Mouse (Mus musculus) embryonic facial prominence, embryonic 13.5 days (tissue): ENCODE data around the gene Nenf. TPM values are rescaled to one million over a fixed set of nuclear protein-coding genes. Genes with fewer than 3 reads are reported as not detected.

Source experiments
- ATAC-seq: fragments of 200-750 bp; cut with Nextera tagmentation; 2 replicates; pipeline ENCODE4 v1.8.0; 2017; ENCODE audit warnings: low read depth; ENCODE audit not compliant: insufficient number of reproducible peaks, insufficient read depth, low FRiP score, low TSS enrichment
- H3K27ac ChIP-seq: fragments of 300-500 bp; sonication (generic); 2 replicates; pipeline ENCODE4 v1.5.1; 2015; ENCODE audit warnings: moderate library complexity, mild to moderate bottlenecking, inconsistent platforms
- H3K27me3 ChIP-seq: fragments of 300-500 bp; sonication (generic); 2 replicates; pipeline ENCODE4 v1.6.1; 2015; ENCODE audit warnings: mild to moderate bottlenecking, inconsistent platforms
- H3K36me3 ChIP-seq: fragments of 300-500 bp; sonication (generic); 2 replicates; pipeline ENCODE4 v1.6.1; 2015; ENCODE audit warnings: mild to moderate bottlenecking, inconsistent platforms
- H3K4me1 ChIP-seq: fragments of 300-500 bp; sonication (generic); 2 replicates; pipeline ENCODE4 v1.6.1; 2015; ENCODE audit warnings: inconsistent platforms
- H3K4me2 ChIP-seq: fragments of 300-500 bp; sonication (generic); 2 replicates; pipeline ENCODE4 v1.6.1; 2015; ENCODE audit warnings: moderate library complexity, mild to moderate bottlenecking, inconsistent platforms
- H3K4me3 ChIP-seq: fragments of 300-500 bp; sonication (generic); 2 replicates; pipeline ENCODE4 v1.5.1; 2015; ENCODE audit warnings: mild to moderate bottlenecking, inconsistent platforms
- H3K9ac ChIP-seq: fragments of 300-500 bp; sonication (generic); 2 replicates; pipeline ENCODE4 v1.6.1; 2015; ENCODE audit warnings: mild to moderate bottlenecking, inconsistent platforms
- H3K9me3 ChIP-seq: fragments of 300-500 bp; sonication (generic); 2 replicates; pipeline ENCODE4 v1.6.1; 2016; ENCODE audit warnings: inconsistent platforms
- WGBS: fragments of 180-500 bp; shearing (Covaris S2); methylation state at CpG from one replicate; pipeline ENCODE4 v1.1.7; 2015; ENCODE audit warnings: mixed read lengths; 5-methylcytosine and 5-hydroxymethylcytosine counted together
- polyA plus RNA-seq: library from polyadenylated mRNA; unstranded; fragments of >200 nt; fragmentation: Nextera tagmentation; extraction: Ambion mirVana; gene quantifications from 2 replicates; pipeline ENCODE4 v1.2.1, GENCODE M21; 2015

Gene Nenf
- polyA plus RNA-seq, 1 experiment from 2014 or later, result 94.7 TPM

DNA sequence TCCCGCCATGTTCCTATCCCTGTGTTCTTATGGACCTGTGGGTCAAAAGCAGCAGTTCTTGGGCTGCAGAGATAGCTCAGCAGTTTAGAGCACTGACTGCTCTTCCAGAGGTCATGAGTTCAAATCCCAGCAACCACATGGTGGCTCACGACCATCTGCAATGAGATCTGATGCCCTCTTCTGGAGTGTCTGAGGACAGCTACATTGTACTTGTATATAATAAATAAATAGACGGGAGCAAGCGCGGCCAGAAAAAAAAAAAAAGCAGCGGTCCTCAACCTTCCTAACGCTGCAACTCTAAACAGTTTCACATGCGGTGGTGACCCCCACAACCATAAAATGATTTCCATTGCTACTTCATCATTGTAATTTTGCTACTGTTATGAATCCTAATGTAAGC is 1.2 kb downstream of the Nenf start:
- WGBS, result 81% methylated on average over 8 of the region's 8 CpGs
- H3K9ac ChIP-seq, result no peak overlapping the region
- H3K4me3 ChIP-seq, result peak overlapping the region; percentile 69; the same call in 1 of the 2 replicates
- H3K27ac ChIP-seq, result no peak overlapping the region
- peaks cover 15% of the 10 kb centered on the region for H3K4me1 ChIP-seq
- no peaks in the 10 kb centered on the region for H3K9me3 ChIP-seq
- peak overlapping the region; percentile 75 for H3K4me2 ChIP-seq
- no peak for ATAC-seq
- no peaks in the 10 kb centered on the region for H3K27me3 ChIP-seq
- H3K36me3 ChIP-seq, result no peaks in the 10 kb centered on the region

DNA sequence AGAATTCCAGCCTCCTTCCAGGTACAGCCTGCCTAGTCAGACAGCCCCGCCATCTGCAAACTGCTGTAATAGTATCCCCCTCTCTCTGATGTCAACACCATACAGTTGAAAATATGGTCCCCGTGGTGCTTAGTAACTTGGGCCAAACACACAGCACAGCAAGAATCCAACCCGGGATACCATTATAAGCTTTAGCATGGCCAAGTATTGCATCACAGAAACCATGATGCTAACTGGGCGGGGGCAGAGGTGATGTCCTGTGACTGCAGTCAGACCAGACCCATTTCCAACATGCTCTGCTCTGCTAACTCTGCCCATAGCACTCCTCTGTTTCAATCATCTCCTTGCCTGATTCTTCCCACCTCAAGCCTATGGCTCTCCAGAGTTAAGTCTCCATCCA is 4.1 kb downstream of the Nenf start:
- H3K27ac ChIP-seq, result no peak overlapping the region
- no peaks in the 10 kb centered on the region for H3K9me3 ChIP-seq
- no peak overlapping the region for H3K4me3 ChIP-seq
- H3K36me3 ChIP-seq, result peaks cover 4% of the 10 kb centered on the region
- no peak overlapping the region for H3K9ac ChIP-seq
- 59% methylated on average over 4 of the region's 4 CpGs for WGBS
- no peak for ATAC-seq
- no peaks in the 10 kb centered on the region for H3K27me3 ChIP-seq
- no peak overlapping the region for H3K4me2 ChIP-seq
- H3K4me1 ChIP-seq, result peaks cover 15% of the 10 kb centered on the region

DNA sequence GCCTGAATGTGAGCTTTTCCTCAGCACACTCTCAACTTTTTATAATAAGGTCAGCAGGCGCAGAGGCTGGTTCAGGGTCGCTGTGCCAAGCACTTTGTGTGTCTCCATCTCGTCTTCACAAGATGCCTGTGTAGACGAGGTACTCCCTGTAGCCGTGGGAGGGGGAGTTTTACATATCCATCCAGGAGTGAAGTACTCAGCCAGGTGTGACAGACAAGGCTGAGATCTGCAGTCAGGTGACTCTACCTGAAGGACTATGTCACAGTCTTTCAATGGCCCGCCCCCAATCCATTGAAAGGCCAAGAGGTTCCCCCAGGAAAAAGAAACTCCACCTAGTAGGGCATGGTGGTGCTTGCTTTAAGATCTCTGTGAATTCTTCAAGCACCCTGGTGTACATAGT is 4.8 kb downstream of the Nenf start:
- Histone ChIP-seq H3K36me3 (peaks cover 7% of the 10 kb centered on the region), H3K9ac (0 out of 2 replicates have a peak overlapping the region, but pooled peaks have one; percentile 78), H3K4me1 (peaks cover 15% of the 10 kb centered on the region), H3K4me2 (peak overlapping the region; percentile 64), H3K27ac (no peak overlapping the region), H3K9me3 (no peaks in the 10 kb centered on the region), H3K27me3 (no peaks in the 10 kb centered on the region), H3K4me3 (peak overlapping the region; percentile 61)
- WGBS, result 72% methylated on average over 6 of the region's 6 CpGs
- ATAC-seq, result no peak

DNA sequence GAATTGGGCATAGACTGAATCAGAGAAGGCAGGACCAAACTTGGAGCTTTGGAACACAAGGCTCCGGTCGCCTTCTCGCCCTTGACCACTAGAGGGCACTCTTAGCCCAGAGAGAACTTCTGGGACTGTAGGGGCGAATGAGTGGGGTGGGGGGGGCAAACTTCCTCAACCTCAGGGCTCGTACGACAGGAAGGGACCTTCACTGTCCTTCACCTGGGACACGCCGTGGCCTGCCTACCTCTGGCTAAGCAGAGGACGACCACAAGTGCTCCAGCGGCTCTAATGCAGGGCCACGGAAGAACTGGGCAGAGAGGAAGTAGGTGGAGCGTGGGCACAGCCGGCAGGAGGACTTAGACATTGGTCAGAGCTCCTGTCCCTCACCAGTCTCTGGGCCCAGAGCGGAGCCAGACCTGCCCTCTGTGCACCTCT is 5.5 kb downstream of the Nenf start:
- peak overlapping the region; percentile 48; the same call in 1 of the 2 replicates for H3K27ac ChIP-seq

DNA sequence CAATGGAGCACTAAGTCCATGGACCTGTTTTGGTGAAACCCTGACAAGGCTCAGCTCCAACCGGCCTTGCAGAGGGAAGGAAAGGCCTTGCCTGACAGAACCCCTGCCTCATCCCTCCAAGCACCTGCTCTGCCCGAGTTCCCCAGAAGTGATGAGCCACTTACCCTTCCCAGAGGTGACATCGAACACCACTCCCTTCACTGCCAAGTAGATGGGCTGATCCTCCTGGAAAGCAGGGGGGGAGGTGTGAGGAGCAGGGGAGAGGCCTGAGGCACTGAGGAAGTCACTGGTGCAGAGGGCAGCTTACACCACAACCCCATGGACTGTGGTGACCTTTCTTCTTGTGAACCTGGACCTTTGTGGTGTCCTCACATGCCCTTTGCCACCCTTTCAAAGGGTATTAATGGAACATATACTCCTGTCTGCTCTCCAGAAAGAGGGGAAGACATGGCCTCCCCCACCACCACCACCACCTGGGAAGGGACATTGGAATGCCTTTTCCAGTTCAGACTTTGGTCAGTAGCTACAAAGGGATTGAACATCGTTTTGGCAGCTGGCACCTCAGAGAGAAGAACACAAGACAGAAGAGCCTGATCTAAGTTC is 6.6 kb downstream of the Nenf start:
- 67% methylated on average over 4 of the region's 4 CpGs for whole genome bisulfite sequencing
- H3K36me3 ChIP-seq, result peaks cover 23% of the 10 kb centered on the region
- H3K4me3 ChIP-seq, result no peak overlapping the region
- H3K9me3 ChIP-seq, result no peaks in the 10 kb centered on the region
- no peak for ATAC-seq
- H3K4me1 ChIP-seq, result peaks cover 5% of the 10 kb centered on the region; the same call in 1 of the 2 replicates
- H3K9ac ChIP-seq, result no peak overlapping the region
- no peak overlapping the region for H3K4me2 ChIP-seq
- no peaks in the 10 kb centered on the region for H3K27me3 ChIP-seq
- no peak overlapping the region for H3K27ac ChIP-seq

More for the DNA sequence above, 5.5 kb downstream of the Nenf start:
- Histone ChIP-seq H3K4me1 (peaks cover 15% of the 10 kb centered on the region), H3K36me3 (peaks cover 13% of the 10 kb centered on the region), H3K4me2 (peak overlapping the region; percentile 64), H3K9ac (peak overlapping the region; percentile 78), H3K9me3 (no peaks in the 10 kb centered on the region), H3K27me3 (no peaks in the 10 kb centered on the region), H3K4me3 (peak overlapping the region; percentile 61)
- WGBS, result 1% methylated on average over 14 of the region's 14 CpGs
- ATAC-seq, result peak; percentile 82

DNA sequence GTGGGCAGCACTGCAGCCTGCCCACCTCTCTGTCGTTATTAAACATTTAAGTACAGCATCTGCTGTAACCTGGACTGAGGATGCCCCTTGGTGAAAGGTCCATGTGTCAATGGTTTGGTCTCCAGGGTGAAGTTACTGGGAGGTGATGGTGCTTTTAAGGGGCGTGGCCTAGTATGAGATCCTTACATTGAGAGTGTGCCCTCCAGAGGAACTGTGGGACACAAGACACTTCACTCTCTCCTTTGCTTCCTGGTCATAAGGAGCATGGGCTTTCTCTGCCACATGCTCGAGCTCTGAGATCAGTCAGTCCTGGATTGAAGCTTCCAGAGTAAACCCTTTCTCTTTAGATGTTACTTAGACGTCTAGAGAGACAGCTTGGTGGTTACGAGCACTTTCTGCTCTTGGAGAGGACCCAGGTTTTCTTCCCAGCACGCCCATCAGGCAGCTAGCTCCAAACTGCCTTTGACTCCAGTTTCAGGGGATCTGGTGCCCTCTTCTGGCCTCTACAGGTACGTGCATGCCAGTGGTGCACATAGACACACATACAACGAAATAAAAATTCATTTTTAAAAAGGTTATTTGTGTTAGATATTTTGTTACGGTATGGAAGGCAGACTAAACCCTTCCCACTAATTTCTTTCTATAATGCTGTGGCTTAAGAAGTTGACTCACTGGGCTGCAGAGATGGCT is 10.1 kb downstream of the Nenf start:
- no peak overlapping the region for H3K27ac ChIP-seq
- WGBS, result 79% methylated on average over 9 of the region's 9 CpGs

DNA sequence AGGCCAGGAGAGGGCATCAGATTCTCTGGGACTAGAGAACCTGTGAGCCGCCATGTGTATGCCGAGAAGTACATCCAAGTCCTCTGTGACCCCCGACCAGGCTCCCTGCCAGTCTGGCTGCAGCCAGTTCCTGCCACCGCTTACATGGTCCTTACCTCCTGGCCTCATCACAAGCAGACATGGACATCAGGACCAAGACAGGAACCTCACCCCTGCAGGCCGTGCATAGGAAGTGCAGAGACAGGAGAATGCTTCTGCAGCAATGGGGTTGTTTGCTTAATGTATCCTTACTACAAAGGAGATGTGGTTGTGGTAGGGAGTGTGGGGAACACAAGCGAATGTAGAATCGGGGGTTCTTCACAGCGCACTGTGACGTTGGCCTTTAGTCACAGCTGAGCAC is 11.7 kb downstream of the Nenf start:
- no peak overlapping the region for H3K27ac ChIP-seq
- no peaks in the 10 kb centered on the region for H3K4me1 ChIP-seq
- WGBS, result 87% methylated on average over 9 of the region's 9 CpGs
- no peaks in the 10 kb centered on the region for H3K9me3 ChIP-seq
- no peak overlapping the region for H3K4me2 ChIP-seq
- H3K4me3 ChIP-seq, result no peak overlapping the region
- H3K36me3 ChIP-seq, result peaks cover 27% of the 10 kb centered on the region
- ATAC-seq, result no peak
- no peak overlapping the region for H3K9ac ChIP-seq
- H3K27me3 ChIP-seq, result no peaks in the 10 kb centered on the region

More for the DNA sequence above, 10.1 kb downstream of the Nenf start:
- Histone ChIP-seq H3K36me3 (peaks cover 27% of the 10 kb centered on the region), H3K9me3 (no peaks in the 10 kb centered on the region), H3K4me2 (no peak overlapping the region), H3K9ac (no peak overlapping the region), H3K4me1 (peaks cover 3% of the 10 kb centered on the region; the same call in 1 of the 2 replicates), H3K27me3 (no peaks in the 10 kb centered on the region), H3K4me3 (no peak overlapping the region)
- ATAC-seq, result no peak

DNA sequence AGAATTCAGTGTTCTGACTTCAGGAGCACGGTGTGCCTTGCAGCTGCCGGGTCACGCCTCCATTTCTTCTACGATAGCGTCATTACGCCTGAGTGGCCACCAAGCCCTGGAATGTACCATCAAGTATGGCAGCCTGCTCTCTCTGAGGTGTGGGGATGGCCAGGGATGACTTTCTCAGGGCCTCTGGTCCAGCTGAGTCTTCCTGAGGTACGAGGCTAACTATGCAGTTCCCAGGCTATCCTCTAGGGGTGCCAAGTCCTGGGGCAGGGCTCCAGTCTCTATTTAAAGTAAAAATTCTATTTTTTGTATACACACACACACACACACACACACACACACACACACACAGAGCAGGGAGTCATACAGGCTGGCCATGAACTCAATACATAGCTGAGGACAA is 12.4 kb downstream of the Nenf start:
- Histone ChIP-seq H3K4me2 (no peak overlapping the region), H3K27me3 (no peaks in the 10 kb centered on the region), H3K4me1 (no peaks in the 10 kb centered on the region), H3K9ac (no peak overlapping the region), H3K36me3 (peaks cover 27% of the 10 kb centered on the region), H3K4me3 (no peak overlapping the region), H3K9me3 (no peaks in the 10 kb centered on the region), H3K27ac (no peak overlapping the region)
- ATAC-seq, result no peak
- WGBS, result 61% methylated on average over 7 of the region's 7 CpGs

DNA sequence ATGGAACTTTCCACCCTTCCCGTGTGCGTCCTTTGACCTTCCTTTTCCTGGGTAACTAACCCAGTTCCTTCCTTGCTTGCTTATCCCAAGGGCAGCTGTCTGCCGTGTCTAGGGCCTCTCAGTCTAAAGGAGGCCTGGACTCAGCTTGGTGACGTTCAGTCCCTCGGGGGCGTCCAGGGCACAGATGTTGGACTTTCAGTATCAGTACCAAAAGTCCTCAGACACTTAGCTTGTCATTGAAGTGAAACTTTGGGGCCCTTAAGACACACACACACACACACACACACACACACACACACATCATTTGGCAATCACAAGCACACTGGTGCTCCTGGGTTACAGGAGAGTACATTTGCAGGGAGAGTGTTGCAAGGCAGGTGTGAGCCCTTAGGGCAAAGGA is 13.8 kb downstream of the Nenf start:
- no peak overlapping the region for H3K4me2 ChIP-seq
- H3K4me3 ChIP-seq, result no peak overlapping the region
- ATAC-seq, result no peak
- no peaks in the 10 kb centered on the region for H3K27me3 ChIP-seq
- H3K9ac ChIP-seq, result no peak overlapping the region
- peaks cover 22% of the 10 kb centered on the region for H3K36me3 ChIP-seq
- H3K9me3 ChIP-seq, result no peaks in the 10 kb centered on the region
- 52% methylated on average over 6 of the region's 6 CpGs for WGBS
- H3K27ac ChIP-seq, result no peak overlapping the region
- H3K4me1 ChIP-seq, result no peaks in the 10 kb centered on the region

DNA sequence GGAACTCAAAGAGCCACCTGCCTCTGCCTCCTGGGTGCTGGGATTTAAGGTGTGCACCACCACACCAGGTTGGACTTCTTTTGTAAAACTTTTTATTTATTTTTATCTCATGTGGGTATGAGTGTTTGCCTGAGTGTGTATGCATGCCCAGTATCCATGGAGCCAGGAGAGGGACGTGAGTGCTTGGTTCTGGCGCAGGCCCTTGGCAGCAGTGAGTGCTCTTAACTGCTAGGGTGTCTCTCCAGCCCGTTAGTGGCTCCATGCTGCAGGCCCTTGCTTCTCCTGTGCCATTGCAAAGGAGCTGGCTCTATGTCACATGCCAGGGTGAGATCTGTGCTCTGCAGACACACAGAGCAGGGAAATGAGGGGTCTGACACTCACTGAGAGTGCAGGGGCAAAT is 14.3 kb downstream of the Nenf start:
- no peaks in the 10 kb centered on the region for H3K9me3 ChIP-seq
- no peak overlapping the region for H3K4me3 ChIP-seq
- no peak overlapping the region for H3K9ac ChIP-seq
- H3K4me2 ChIP-seq, result no peak overlapping the region
- no peak overlapping the region for H3K27ac ChIP-seq
- H3K36me3 ChIP-seq, result peaks cover 22% of the 10 kb centered on the region
- H3K4me1 ChIP-seq, result no peaks in the 10 kb centered on the region
- ATAC-seq, result no peak
- no peaks in the 10 kb centered on the region for H3K27me3 ChIP-seq
- 68% methylated on average over 3 of the region's 3 CpGs for WGBS

DNA sequence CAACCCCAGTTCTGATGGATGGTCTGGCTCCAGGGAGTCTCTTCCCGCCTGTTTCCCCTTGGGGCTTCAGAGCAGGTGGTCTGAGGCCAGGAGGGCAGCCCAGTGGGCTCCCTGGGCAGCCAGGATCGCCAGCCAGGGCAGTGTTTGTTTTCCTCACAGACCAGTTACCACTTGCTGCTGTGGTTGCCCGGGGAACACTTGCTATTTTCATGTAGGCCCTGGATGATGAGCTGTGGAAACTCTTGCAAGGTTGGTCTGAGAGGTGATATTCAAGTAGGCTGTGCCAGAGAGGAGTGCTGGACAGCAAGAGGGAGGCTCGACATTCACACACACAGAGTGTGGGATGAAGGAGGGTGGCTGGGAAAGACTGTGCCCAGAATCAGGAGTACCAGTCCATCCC is 16.1 kb downstream of the Nenf start:
- H3K4me1 ChIP-seq, result no peaks in the 10 kb centered on the region

More for the DNA sequence above, 16.1 kb downstream of the Nenf start:
- no peak for ATAC-seq
- 27% methylated on average over 4 of the region's 4 CpGs for WGBS
- Histone ChIP-seq H3K27me3 (no peaks in the 10 kb centered on the region), H3K27ac (no peak overlapping the region), H3K9me3 (no peaks in the 10 kb centered on the region), H3K4me2 (no peak overlapping the region), H3K36me3 (peaks cover 8% of the 10 kb centered on the region), H3K9ac (no peak overlapping the region), H3K4me3 (no peak overlapping the region)
